Mouse (Mus musculus) heart, postnatal 0 days (tissue): ENCODE measurements around the gene Nanos3.

Experiments
- CTCF ChIP-seq: IDR thresholded peaks from 2 replicates; pipeline ENCODE4 v1.5.1; 2016; ENCODE audit warnings: antibody characterized with exemption, control low read depth, low read depth
- EP300 ChIP-seq: IDR thresholded peaks from 2 replicates; pipeline ENCODE4 v1.6.1; 2016; ENCODE audit warnings: antibody characterized with exemption, low read depth

DNA sequence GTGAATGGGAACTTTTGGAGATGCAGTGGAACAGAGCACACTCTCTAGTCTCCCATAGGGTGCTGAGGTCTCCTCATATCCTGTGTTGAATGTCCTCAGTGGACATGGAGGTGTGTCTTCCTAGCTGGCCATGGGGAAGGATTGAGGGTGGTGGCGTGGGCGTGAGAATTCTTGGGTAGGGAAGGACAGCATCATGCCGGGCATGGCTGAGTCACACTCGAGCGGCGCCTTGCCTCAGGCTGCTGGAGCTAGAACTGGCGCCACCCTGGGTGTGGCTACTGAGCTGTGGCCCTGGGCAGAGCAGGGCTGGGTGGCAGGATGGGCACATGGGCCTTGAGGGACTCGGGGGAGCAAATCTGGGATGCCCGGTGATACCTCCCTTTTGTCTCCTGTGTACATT, 17.4 kb upstream of the Nanos3 start:
- no peak for TF ChIP-seq CTCF
- peak; percentile 30; the same call in 1 of the 2 replicates for TF ChIP-seq EP300
